Mouse (Mus musculus) A20 (cell line): ENCODE data around the gene Il15ra.

Experiments
- DNase-seq: peaks from one replicate; pipeline ENCODE4 v3.0.0-alpha.2; 2011; ENCODE audit warnings: low read depth, low spot score

Il15ra gene

GRCm38 (mm10) chr2:11777091-11778068 lies 72.3 kb downstream of the Il15ra start, which contains the start of the genes Fbh1 and Ankrd16:
Gene Fbh1 (minus strand): TSS chr2:11777582.
Gene Ankrd16 (plus strand): TSS chr2:11777876.
- DNase-seq: peak; percentile 100

GRCm38 (mm10) chr2:11778087-11778823 lies 73.2 kb downstream of the Il15ra start:
- peak; percentile 95 for DNase-seq
